9 mouse cellular contexts compared by ENCODE assay signal in genomic region chr13:93839721-93840120, GRCm38 (mm10).
DNase-seq lines count a peak whose midpoint lies in the region; ATAC-seq and TF ChIP-seq lines count a peak whose summit lies in the region.
"Had no signal": no experiment of that assay in that cellular context is flagged by ENCODE, and none has a peak within 500 bp of the region (broad histone marks: within the 10 kb centered on the region; RNA-seq: fewer than 3 reads in every experiment).

No protein-coding gene starts in this region.

- WGBS in liver, embryonic 11.5 days: 56% methylated on average over 2 of the region's 2 CpGs
- WGBS in forebrain, embryonic 10.5 days: 57% methylated on average over 2 of the region's 2 CpGs
- 38% methylated on average over 2 of the region's 2 CpGs for WGBS in hindbrain, embryonic 16.5 days

- no peak for TF ChIP-seq POLR2A in myocyte (IDR thresholded peaks at IDR 0.05; ENCODE audit: insufficient read length, low read depth)

- no peak overlapping the region for H3K4me3 ChIP-seq in liver, embryonic 11.5 days (ENCODE audit: low read depth, low read length)
- no peak overlapping the region for H3K4me3 ChIP-seq in forebrain, embryonic 10.5 days
- no peak overlapping the region for H3K4me3 ChIP-seq in hindbrain, embryonic 16.5 days (ENCODE audit: low read length)
- no peak overlapping the region for H3K4me3 ChIP-seq in myocyte

- H3K27ac ChIP-seq in liver, embryonic 11.5 days (ENCODE audit: low read depth, low read length): peak overlapping the region; percentile 23; the same call in 1 of the 2 replicates
- peak overlapping the region; percentile 79 for H3K27ac ChIP-seq in forebrain, embryonic 10.5 days
- H3K27ac ChIP-seq in hindbrain, embryonic 16.5 days (ENCODE audit: low read depth, low read length): peak overlapping the region; percentile 52; the same call in 1 of the 2 replicates
- H3K27ac ChIP-seq: macrophage had no signal

- H3K36me3 ChIP-seq in liver, embryonic 11.5 days (ENCODE audit: control insufficient read depth, insufficient read depth, low read length): no peaks in the 10 kb centered on the region
- H3K36me3 ChIP-seq in forebrain, embryonic 10.5 days (replicated peaks): no peaks in the 10 kb centered on the region
- H3K36me3 ChIP-seq in hindbrain, embryonic 16.5 days (ENCODE audit: control insufficient read depth, insufficient read depth, low read length): no peaks in the 10 kb centered on the region
- no peaks in the 10 kb centered on the region for H3K36me3 ChIP-seq in myocyte (ENCODE audit: control insufficient read depth, insufficient read depth)

- H3K79me2 ChIP-seq in myocyte (ENCODE audit: control insufficient read depth, insufficient read depth): no peaks in the 10 kb centered on the region

- H3K27me3 ChIP-seq in liver, embryonic 11.5 days (replicated peaks; ENCODE audit: control insufficient read depth, insufficient read depth, low read length): no peaks in the 10 kb centered on the region
- H3K27me3 ChIP-seq in forebrain, embryonic 10.5 days (ENCODE audit: poor library complexity, severe bottlenecking): no peaks in the 10 kb centered on the region
- no peaks in the 10 kb centered on the region for H3K27me3 ChIP-seq in hindbrain, embryonic 16.5 days (replicated peaks; ENCODE audit: control insufficient read depth, insufficient read depth, low read length)
- H3K27me3 ChIP-seq in myocyte (ENCODE audit: control insufficient read depth, insufficient read depth, insufficient read length): no peaks in the 10 kb centered on the region

- H3K9ac ChIP-seq in liver, embryonic 11.5 days (ENCODE audit: low read depth, low read length): no peak overlapping the region
- no peak overlapping the region for H3K9ac ChIP-seq in hindbrain, embryonic 16.5 days (ENCODE audit: low read depth, low read length)

- ATAC-seq in liver, embryonic 11.5 days (replicated peaks; ENCODE audit: low FRiP score): no peak
- no peak for ATAC-seq in hindbrain, embryonic 16.5 days
- ATAC-seq in frontal cortex, adult (ENCODE audit: low TSS enrichment): no peak
- ATAC-seq in monocyte, adult 5-6 weeks (replicated peaks; ENCODE audit: insufficient number of reproducible peaks, low FRiP score, low TSS enrichment, poor library complexity, severe bottlenecking): no peak

- DNase-seq in liver, embryonic 11.5 days (ENCODE audit: low spot score): no peak
- no peak for DNase-seq in liver
- DNase-seq in forebrain, embryonic 10.5 days (ENCODE audit: extremely low spot score, low spot score): no peak
- no peak for DNase-seq in cerebellum, postnatal 25 days

- no peaks in the 10 kb centered on the region; the same call in 1 of the 2 replicates for H3K4me1 ChIP-seq in liver, embryonic 11.5 days (replicated peaks; ENCODE audit: control insufficient read depth, insufficient read depth, low read length)
- peaks cover 46% of the 10 kb centered on the region for H3K4me1 ChIP-seq in forebrain, embryonic 10.5 days
- peaks cover 9% of the 10 kb centered on the region for H3K4me1 ChIP-seq in hindbrain, embryonic 16.5 days (ENCODE audit: control insufficient read depth, insufficient read depth, low read depth, low read length)

- H3K9me3 ChIP-seq in liver, embryonic 11.5 days (ENCODE audit: control insufficient read depth, low read length): no peaks in the 10 kb centered on the region
- peaks cover 7% of the 10 kb centered on the region; the same call in 1 of the 2 replicates for H3K9me3 ChIP-seq in forebrain, embryonic 10.5 days
- no peaks in the 10 kb centered on the region for H3K9me3 ChIP-seq in hindbrain, embryonic 16.5 days (ENCODE audit: control insufficient read depth, low read length)

- no peak overlapping the region for H3K4me2 ChIP-seq in liver, embryonic 11.5 days
- no peak overlapping the region for H3K4me2 ChIP-seq in hindbrain, embryonic 16.5 days (ENCODE audit: low read length)
- H3K4me2 ChIP-seq in myocyte (ENCODE audit: low read depth): peak overlapping the region; percentile 24

- no peak overlapping the region for H3ac ChIP-seq in myocyte (ENCODE audit: control insufficient read depth, insufficient read length)

TF ChIP-seq in myocyte, 11 proteins besides CTCF, POLR2A, EP300 and RAD21:
- TF ChIP-seq TCF3 (IDR thresholded peaks at IDR 0.05; ENCODE audit: insufficient read length, low read depth): no peak
- no peak for TF ChIP-seq USF1 (IDR thresholded peaks at IDR 0.05; ENCODE audit: low read depth)
- no peak for TF ChIP-seq POLR2AphosphoS2 (IDR thresholded peaks at IDR 0.05; ENCODE audit: insufficient read length, low read depth)
- TF ChIP-seq MYOG (IDR thresholded peaks at IDR 0.05; ENCODE audit: control insufficient read depth in 1 of 3, insufficient read depth in 1 of 3, insufficient read length in 2 of 3, low read depth in 2 of 3): no peak
- TF ChIP-seq CEBPB (IDR thresholded peaks at IDR 0.05; ENCODE audit: insufficient read depth, poor library complexity, severe bottlenecking): no peak
- no peak for TF ChIP-seq SRF (IDR thresholded peaks at IDR 0.05; ENCODE audit: control insufficient read depth, insufficient read length, low read depth)
- no peak for TF ChIP-seq E2F4 (IDR thresholded peaks at IDR 0.05; ENCODE audit: insufficient read depth)
- TF ChIP-seq MYOD1 (IDR thresholded peaks at IDR 0.05; ENCODE audit: control insufficient read depth in 1 of 3, insufficient read length in 2 of 3, low read depth in 2 of 3): no peak
- TF ChIP-seq TCF12 (IDR thresholded peaks at IDR 0.05; ENCODE audit: insufficient read depth, poor library complexity, severe bottlenecking): no peak
- no peak for TF ChIP-seq MAX (IDR thresholded peaks at IDR 0.05; ENCODE audit: low read depth)
- no peak for TF ChIP-seq REST (IDR thresholded peaks at IDR 0.05; ENCODE audit: insufficient read depth, insufficient read length)

Comparison
In these comparisons a context has a peak if more than half of its experiments do, and no peak if none do; other contexts are left out.
1. H3K27ac ChIP-seq: peak in every context shown above with its lines; median percentile 79 in forebrain, embryonic 10.5 days; 52 in hindbrain, embryonic 16.5 days; 23 in liver, embryonic 11.5 days.